Mouse (Mus musculus) bone marrow, adult 2 months (tissue): ENCODE measurements at regions not wholly inside any gene's neighbourhood (a gene's known extent, or its start where the extent isn't known, plus 50 kb on each side); places are given as distances from the start of the nearest gene placed in this dataset.

ENCODE experiments used
- H3K27ac ChIP-seq: fragments of 200-500 bp; 2 replicates; pipeline ENCODE4 v1.5.1; 2012; ENCODE audit warnings: low read depth, mild to moderate bottlenecking, control low read depth, inconsistent platforms, low read length; ENCODE audit not compliant: control insufficient read depth, poor library complexity, insufficient read depth
- H3K4me1 ChIP-seq: fragments of 200-500 bp; 2 replicates; pipeline ENCODE4 v1.6.1; 2011; ENCODE audit warnings: low read length; ENCODE audit not compliant: control insufficient read depth, insufficient read depth
- H3K4me3 ChIP-seq: fragments of 200-500 bp; replicated peaks from 2 replicates; pipeline ENCODE3; 2011; ENCODE audit warnings: mild to moderate bottlenecking, low read depth, low read length, control low read depth; ENCODE audit not compliant: control insufficient read depth
- CTCF ChIP-seq: fragments of 200-500 bp; IDR thresholded peaks from 2 replicates; pipeline ENCODE4 v1.5.1; 2011; ENCODE audit warnings: low read length, control low read depth; ENCODE audit not compliant: control insufficient read depth, insufficient read depth
- POLR2A ChIP-seq: fragments of 200-500 bp; IDR thresholded peaks from 2 replicates; pipeline ENCODE4 v1.6.1; 2011; ENCODE audit warnings: low read depth, mild to moderate bottlenecking, control low read depth, low read length, borderline replicate concordance; ENCODE audit not compliant: control insufficient read depth
- WGBS: fragments of 180-500 bp; shearing (Covaris S2); methylation state at CpG from one replicate; pipeline ENCODE4 v1.1.7; 2018; 5-methylcytosine and 5-hydroxymethylcytosine counted together

- no peak overlapping the region for H3K4me3 ChIP-seq
- H3K27ac ChIP-seq: no peak overlapping the region
- WGBS: 88% methylated on average over 5 of the region's 5 CpGs
- no peak for TF ChIP-seq POLR2A
- no peak for TF ChIP-seq CTCF
- peaks cover 2% of the 10 kb centered on the region; the same call in 1 of the 2 replicates for H3K4me1 ChIP-seq
These were observed 109.3 kb upstream of the Pabpc6 start for GRCm38 (mm10) chr17:9778866-9779265.

- TF ChIP-seq POLR2A (no peak), CTCF (no peak)
- Histone ChIP-seq H3K4me1 (peaks cover 3% of the 10 kb centered on the region; the same call in 1 of the 2 replicates), H3K4me3 (no peak overlapping the region), H3K27ac (no peak overlapping the region)
These were observed 107.6 kb upstream of the Pabpc6 start for GRCm38 (mm10) chr17:9777165-9777564.

- no peak overlapping the region for H3K27ac ChIP-seq
- WGBS: 67% methylated on average over 8 of the region's 9 CpGs
- H3K4me3 ChIP-seq: no peak overlapping the region
- TF ChIP-seq POLR2A (no peak), CTCF (no peak)
- H3K4me1 ChIP-seq: peaks cover 3% of the 10 kb centered on the region; the same call in 1 of the 2 replicates
These were observed 106.9 kb upstream of the Pabpc6 start for GRCm38 (mm10) chr17:9776286-9777016.

GRCm38 (mm10) chr17:9775668-9776151 lies 106.2 kb upstream of the Pabpc6 start:
- H3K4me3 ChIP-seq: no peak overlapping the region
- H3K27ac ChIP-seq: no peak overlapping the region
- WGBS: 16% methylated on average over 9 of the region's 9 CpGs
- peaks cover 3% of the 10 kb centered on the region; the same call in 1 of the 2 replicates for H3K4me1 ChIP-seq
- TF ChIP-seq POLR2A (no peak), CTCF (no peak)

- 37% methylated on average over 11 of the region's 11 CpGs for WGBS
- Histone ChIP-seq H3K4me3 (no peak overlapping the region), H3K27ac (no peak overlapping the region), H3K4me1 (peaks cover 3% of the 10 kb centered on the region; the same call in 1 of the 2 replicates)
- no peak for TF ChIP-seq CTCF
- no peak for TF ChIP-seq POLR2A
These were observed 105.5 kb upstream of the Pabpc6 start for GRCm38 (mm10) chr17:9774740-9775629.

GRCm38 (mm10) chr17:9773744-9774143 lies 104.2 kb upstream of the Pabpc6 start:
- Histone ChIP-seq H3K27ac (no peak overlapping the region), H3K4me1 (peaks cover 3% of the 10 kb centered on the region; the same call in 1 of the 2 replicates), H3K4me3 (no peak overlapping the region)
- TF ChIP-seq POLR2A (no peak), CTCF (no peak)
- 12% methylated on average over 2 of the region's 2 CpGs for WGBS

- H3K4me1 ChIP-seq: no peaks in the 10 kb centered on the region; the same call in 1 of the 2 replicates
- no peak overlapping the region for H3K27ac ChIP-seq
- H3K4me3 ChIP-seq: no peak overlapping the region
- TF ChIP-seq CTCF (no peak), POLR2A (no peak)
These were observed 98.8 kb upstream of the Pabpc6 start for GRCm38 (mm10) chr17:9768275-9768674.

- Histone ChIP-seq H3K4me3 (no peak overlapping the region), H3K4me1 (no peaks in the 10 kb centered on the region; the same call in 1 of the 2 replicates), H3K27ac (no peak overlapping the region)
- WGBS: 91% methylated on average over 5 of the region's 5 CpGs
- TF ChIP-seq POLR2A (no peak), CTCF (no peak)
These were observed 96.2 kb upstream of the Pabpc6 start for GRCm38 (mm10) chr17:9765680-9766250.
